Mouse (Mus musculus) megakaryocyte progenitor cell, adult 5-6 weeks (primary cell): ENCODE results near the gene Ctnnd2. TPM values are rescaled to one million over a fixed set of nuclear protein-coding genes. Genes with fewer than 3 reads are reported as not detected.
"Not testable (repeated sequence)": the region's sequence is repeated elsewhere in the genome, so short reads cannot be mapped to it uniquely, and the experiment has no call there.

Experiments used
- ATAC-seq: replicated peaks from 2 replicates; pipeline ENCODE4 v1.8.0; 2016; ENCODE audit warnings: mild to moderate bottlenecking, moderate TSS enrichment, inconsistent platforms; ENCODE audit not compliant: poor library complexity
- total RNA-seq, 2 experiments: library from RNA; stranded (forward) in 1 of 2; stranded (reverse) in 1 of 2; fragments of 157-497, 149-512 nt in 1 of 2; fragments of 200-1000 nt in 1 of 2; gene quantifications; 2 replicates each; pipeline versions ENCODE4 v1.2.3 to v1.2.4; 2015 to 2017

The Ctnnd2 gene
- total RNA-seq (2015) = 0.05 and 0.10 TPM in 2 replicates
- 0.78 TPM in 1 of 2 replicates, not detected in the other for total RNA-seq (2017)

DNA sequence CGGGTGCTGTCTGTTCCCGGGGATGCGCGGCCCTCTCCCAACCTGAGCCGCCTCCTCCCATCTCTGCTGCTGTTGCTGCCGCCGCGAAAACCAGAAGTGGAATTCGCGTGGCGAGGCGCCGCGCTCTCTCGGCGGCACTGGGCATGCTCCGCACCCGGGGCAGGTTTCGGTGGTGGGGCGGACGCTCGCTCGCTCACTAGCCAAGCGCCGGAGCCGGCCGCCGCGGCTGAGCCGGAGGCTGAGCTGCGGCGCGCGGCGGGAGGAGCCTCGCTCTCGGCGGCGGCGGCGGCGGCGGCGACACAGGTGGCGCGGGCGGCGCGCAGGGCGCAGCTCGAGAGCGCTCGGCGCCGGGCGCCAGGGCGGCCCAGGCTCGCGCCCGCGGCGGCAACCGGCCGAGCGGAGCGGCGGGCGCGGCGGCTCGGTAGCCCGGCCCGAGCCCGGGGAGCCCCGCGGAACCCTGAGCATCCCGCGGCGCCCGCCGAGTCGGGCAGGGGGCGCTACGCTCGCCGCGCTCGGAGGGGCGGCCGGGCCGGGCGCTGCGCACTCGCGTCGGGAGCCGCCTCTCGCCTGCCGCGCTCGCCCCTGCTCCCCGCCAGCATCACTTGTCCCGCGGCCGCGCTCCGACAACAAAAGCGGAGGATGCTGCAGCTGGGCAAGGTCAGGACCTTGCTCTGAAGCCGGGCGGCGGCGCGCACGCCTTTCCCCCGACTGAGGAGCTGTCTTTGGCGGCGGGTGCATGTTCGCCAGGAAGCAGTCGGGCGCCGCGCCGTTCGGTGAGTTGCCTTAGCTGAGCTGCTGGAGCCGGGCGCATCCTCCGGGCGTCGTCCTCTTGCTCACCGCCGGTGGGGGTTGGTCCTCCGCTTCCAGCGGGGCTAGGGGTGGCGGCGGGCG, at the start of gene Ctnnd2:
Ctnnd2 (plus strand) TSS at position 203 of the 891 bp plus-strand sequence.
- peak; percentile 57 for ATAC-seq

DNA sequence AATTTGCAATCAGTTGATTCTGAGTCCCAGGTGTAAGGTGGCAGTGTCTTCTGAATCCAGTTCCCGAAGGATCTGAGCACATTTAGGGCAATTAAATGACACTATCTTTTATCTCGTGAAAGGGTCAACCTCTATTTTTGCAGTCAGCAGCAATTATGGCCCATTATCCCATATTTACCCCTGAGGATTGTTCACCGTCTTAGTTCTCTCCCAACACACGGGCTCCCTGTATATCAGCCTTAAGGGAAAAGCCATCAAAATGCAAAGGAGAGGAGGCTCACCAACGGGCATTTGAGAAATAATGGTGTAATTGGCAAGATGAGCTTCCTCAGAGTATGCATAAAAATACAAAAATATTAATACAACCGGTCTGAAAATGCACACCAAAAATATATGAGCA, 41.7 kb upstream of the Ctnnd2 start:
- ATAC-seq = no peak

DNA sequence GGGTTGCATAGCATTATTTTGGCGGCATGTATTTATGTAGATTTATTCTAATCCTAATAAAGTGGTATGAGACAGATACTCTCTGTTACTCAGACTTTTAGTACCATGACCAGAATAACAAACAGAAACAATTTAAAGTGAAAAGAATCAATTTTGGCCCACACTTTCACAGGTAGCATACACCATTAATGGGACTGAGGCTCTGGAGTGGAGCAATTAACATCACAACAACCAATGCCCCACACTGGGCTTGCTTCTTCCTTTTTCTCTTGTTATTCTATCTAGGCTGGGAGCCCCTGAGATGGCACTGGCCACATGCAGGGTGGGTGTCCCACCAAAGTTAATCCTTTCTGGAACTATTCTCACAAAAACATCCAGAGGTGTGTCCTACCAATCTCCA, 32.8 kb upstream of the Ctnnd2 start:
- ATAC-seq = not testable (repeated sequence)

DNA sequence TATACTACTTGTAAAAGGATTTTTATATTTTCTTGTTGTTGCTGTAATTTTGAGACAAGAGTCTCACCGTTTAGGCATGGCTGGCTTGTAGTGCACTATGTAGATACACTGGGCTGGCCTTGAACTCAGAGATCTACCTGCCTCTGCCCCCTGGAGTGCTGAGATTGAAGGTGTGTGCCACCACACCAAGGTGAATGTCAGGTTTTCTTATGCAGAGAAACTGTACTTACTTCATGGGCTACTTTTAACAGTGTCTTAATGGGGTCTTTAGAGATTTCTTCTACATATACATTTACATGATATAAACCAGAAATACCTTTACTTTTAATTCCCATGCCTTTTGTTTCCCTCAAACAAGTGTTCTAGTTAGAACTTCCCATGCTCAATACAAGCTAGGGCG, 27.0 kb upstream of the Ctnnd2 start:
- no peak for ATAC-seq

DNA sequence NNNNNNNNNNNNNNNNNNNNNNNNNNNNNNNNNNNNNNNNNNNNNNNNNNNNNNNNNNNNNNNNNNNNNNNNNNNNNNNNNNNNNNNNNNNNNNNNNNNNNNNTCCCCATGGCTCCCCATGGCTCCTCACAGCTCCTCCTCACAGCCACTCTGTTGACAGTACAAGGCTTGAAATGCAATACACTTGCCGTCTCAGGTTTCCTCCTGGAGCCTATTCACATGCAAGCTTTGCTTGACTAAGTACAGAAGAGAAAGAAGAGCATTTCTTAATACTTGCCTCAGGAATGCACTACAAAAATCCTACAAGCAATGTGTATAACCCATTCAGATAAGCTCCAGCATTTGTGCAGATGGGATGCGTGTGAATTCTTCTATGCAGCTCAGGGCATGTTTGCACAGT, 20.2 kb upstream of the Ctnnd2 start:
- no peak for ATAC-seq

DNA sequence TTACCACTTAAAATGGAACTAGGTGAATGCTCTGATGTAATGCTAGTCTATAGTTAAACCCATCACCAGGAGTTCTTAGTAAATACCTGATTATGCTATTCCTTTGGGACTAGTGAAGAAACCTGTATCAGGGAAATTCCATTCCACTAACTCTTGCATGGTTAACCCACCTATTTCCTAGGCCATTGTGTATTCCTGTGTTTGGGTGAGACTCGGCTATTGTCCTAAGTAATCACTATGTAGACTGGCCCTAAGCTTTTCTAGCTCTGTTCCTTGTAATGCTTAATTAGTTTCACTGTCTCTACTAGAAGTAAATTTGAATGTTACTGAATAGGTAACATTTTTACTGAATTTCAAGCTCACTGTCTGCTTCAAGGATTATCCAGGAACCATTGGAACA, 14.4 kb upstream of the Ctnnd2 start:
- ATAC-seq = no peak

DNA sequence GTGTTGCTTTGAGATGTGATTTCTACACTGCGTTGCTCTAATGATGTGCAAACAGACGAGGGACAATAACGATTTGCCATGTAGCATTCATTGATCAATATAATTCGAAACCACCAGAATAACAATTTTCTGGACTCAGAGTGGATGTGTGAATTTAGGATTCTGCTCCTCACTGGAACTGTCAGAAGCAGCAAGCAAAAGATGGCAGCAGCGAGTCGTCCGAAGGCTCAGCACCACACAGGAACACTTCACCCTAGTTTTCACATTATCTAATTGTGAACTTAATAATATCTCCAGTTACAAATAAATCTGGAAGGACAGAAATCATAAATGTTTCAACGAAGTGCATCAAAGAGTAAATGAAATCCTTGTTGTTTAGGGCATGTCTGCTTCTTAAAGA, 2.4 kb upstream of the Ctnnd2 start:
- ATAC-seq = no peak

DNA sequence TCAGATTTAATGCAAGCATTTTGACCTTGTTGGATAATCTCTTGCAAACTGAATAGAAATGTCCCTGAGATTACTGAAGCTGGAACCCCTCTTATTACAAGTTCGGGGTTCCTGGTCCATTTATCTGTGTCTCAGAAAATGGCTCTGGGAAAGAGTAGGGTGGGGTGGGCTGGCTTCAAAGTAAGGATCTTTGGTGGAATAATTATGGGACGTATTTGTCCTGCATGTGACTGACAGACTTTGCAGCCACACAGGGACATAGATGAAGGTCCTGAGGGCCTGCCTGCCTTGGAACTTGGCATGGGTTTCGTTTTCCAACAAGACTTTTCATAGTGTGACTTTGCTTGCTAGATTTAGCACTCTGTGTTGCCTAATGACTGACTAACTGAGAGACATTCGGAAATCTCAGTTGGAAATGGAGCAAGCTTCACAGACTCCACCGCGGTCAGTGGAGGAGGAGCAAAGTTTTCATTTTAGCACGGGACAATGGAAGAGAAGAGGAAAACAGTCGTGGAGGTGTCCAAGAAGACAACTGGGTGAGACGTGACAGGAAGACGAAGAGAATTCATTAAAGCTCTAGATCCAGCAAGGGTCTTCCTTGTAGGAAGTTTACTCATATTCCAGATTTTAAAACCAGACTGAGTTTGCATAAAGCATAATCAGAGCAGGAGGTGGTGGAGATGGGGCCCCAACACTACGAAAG, 749 bp upstream of the Ctnnd2 start:
- no peak for ATAC-seq

DNA sequence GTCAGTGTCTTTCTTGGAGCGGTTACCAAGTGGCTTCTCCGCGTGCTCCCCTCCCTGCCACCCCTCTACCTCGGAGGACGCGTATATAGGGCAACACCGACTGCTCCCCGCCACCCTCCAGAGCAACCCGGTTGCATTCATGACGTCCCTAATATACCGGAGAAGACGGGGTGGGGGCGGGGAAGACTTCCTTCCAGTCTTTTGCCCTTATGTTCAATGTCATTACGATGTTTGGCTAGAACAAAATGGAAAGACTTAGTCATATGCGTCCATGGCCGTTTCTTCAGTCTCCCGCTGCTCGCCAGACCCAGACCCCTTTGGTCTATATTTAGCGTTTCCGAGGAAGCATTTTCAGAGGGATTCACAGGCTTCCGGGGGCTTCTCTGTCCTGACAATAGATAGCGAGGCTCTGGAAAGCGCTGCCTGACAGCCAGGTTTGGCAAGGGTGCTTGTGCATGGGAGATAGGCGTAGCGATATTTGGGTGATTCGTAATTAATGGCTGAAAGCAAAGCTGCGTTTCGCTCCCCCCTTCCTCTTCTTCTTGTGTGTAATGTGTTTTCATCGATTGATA, 1.1 kb downstream of the Ctnnd2 start:
- ATAC-seq = no peak

DNA sequence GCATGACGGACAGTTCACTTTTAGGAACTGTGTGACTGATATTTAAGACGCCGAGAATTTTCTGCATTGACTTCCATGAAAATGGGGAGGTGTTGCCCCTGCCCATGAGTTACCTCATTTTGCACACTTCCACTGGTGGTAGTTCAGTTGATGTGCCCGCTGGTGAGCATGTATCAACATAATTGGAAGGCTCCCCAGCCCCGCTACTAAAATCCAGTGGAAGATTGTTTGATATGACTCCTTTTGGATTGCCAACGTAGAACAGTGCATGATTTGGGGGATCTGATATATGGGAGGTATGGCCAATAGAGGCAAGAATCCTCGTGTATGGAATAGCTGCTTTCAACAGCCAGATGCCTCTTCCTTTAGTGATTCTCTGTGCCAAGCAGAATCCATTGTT, 1.9 kb downstream of the Ctnnd2 start:
- ATAC-seq = no peak

DNA sequence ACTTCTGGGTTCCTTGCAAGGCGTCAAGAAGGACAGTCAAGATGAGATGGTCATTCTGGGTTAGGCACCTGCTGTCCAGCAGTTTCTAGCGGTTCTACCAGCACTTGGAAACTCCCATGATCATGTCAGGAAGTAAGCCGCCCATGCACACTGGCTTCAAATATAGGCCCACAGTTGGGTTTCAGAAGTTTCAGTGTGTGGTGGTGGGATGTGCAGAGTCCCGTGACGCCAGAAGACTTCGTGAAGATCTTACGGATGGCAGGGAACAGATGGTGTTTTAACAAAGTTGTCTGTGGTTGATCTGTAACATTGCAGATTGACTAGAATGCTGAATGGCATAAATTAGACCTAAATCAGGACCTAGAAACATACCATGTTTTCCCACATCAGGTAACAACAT, 11.6 kb downstream of the Ctnnd2 start:
- ATAC-seq = no peak

DNA sequence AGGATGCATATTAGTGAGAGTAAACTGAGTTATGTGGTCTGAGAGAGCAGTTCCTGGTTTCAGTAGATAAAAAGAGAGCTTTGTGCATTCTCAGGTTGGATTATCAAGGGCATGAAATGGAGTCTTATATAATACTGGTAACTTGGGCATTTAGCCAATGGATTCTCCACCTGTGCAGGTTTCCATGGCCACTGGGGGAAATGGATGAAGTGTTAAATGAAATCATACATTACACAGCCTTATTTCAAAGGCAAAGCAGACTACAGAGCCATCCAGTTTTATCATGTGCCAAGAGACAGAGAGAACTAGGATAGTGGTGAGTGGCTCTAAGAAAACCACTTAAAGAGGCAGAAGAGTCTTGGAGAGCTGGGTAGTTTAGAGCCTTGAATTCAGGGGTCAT, 18.5 kb downstream of the Ctnnd2 start:
- no peak for ATAC-seq

DNA sequence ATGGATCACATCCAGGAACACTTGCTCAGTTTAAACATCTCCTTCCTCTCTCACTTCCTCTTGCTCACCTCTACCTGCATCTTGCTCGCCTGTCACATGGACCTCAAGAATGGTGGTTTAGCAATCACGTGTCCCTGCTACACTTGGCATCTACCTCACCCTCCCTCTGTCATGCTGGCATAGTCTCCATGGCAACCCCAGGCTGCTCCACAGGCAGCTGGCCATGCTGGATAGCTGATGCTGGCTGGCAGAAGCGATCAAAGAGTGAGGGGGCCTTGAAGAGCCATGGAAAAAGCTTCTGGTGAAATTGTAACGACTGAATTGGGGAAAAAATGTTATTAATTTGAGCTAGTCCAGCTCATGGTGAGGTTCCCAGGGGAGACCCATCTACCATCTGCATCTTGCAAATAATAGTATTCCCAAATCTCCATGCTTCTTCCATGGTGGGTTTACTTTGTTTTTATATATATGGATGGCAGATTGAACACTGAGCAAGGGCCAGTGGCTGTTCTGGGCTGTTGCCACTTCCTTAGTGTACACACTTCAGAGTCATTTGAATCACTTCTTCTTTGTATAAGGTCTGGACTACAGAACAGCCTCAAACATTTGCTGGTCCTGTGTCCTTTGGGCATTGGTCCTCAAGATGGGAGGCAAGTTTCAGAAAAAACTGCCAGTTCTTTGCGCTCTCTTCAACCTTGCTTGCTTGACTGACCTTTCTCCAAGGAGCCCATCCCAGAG, 19.7 kb downstream of the Ctnnd2 start:
- ATAC-seq = no peak

DNA sequence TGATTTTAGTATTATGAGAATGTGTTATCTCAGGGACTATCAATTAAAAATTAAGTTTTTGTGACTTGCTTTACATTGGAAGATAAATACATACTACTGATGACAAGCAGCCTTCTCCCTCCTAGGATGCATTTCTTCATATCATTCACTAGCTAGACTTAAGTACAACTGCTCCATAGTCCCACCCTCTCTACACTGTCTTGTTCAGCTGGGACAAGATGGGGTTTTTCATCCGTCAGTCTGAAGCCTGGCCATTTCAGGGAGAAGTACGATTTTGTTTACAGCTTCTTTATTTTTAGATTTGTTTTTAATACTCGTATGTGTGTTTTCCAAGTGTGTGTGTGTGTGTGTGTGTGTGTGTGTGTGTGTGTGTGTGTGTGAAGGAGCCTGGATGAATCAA, 26.0 kb downstream of the Ctnnd2 start:
- no peak for ATAC-seq

DNA sequence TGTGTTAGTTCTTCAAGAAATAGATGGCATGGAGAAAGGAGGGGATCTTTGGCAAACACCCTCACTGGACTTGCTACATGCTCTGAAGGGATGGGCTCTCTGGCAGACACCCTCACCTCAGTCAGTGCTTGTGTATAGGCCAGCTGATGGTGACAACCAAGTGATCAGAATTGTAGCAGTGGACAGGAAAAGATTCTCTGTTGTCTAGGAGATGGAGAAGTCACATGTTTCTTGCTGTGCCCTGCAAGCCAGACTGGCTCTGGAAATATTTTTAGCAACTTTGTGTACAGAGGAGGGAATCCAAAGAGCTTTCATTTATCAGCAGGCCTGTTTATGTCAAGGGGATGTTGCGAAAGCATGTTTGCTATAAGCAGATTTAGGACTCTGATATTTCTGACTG, 27.4 kb downstream of the Ctnnd2 start:
- no peak for ATAC-seq

DNA sequence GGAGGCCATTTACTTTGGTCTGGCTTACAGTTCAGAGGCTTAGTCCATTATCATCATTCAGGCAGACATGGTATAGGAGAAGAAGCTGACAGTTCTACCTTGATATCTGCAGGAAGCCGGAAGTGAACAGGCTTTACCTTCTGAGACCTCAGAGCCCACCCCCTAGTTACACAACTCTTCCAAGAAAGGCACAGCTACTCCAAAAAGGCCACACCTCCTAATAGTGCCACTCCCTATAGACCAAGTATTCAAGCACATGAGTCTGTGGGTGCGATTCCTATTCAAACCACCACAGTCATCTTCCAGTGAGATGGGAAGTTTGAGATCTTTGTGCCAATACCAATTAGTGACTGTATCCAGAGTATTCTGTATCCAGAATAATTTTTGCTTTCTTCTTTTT, 28.8 kb downstream of the Ctnnd2 start:
- no peak for ATAC-seq

DNA sequence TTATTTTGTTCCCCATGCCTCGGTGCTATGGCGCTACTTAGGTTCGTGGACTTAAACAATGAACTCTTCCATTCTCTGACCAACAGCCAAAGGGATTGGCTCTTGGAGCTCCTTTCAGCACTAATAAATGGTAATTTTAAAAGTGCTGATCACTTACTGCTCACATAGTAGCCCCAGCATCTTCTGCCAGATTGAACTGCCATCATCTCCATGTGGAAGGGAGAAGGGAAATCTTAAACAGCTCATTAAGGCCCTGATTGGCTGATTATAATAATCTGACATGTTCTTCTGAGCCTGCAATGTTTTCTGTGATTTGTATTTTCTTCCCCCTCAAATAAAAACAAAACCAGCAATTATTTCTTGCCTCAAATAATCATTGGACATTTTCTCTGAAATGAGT, 29.2 kb downstream of the Ctnnd2 start:
- no peak for ATAC-seq

DNA sequence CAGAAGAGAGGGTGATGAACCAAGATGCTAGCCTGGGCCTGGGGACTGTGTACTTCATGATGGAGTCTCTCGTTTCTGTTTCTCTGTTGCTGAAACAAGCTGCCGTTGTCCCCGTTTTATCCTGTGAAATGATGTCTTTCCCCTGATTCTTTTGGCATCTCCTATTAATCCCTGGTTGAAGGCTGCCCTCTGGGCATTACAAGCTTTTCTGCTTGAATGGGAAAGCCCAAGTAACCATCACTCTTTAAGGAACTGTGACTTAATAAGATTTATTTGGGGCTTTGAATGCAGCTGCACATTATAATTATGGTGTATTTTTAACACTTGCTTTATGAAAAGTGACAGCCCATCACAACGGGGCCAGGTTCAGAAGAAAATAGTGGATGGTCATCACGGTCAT, 40.4 kb downstream of the Ctnnd2 start:
- no peak for ATAC-seq

DNA sequence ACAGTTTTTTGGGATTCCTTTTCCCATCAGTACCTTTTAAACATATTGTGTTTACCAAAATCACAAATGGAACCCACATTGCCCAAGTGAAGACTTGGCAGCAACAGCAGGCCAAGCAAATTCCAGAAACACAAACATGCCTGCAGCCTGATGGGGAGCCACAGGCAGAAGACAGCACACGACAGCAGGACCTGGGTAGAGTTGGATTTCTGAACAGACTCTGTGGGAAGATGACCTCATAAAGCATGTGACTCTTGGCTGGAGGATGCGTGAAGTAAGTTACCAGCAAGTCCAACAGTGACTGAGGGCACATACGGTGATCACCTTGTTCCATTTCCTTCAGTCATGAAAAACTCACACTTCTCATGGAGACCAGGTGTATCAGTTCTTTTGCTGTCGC, 43.5 kb downstream of the Ctnnd2 start:
- ATAC-seq = no peak

DNA sequence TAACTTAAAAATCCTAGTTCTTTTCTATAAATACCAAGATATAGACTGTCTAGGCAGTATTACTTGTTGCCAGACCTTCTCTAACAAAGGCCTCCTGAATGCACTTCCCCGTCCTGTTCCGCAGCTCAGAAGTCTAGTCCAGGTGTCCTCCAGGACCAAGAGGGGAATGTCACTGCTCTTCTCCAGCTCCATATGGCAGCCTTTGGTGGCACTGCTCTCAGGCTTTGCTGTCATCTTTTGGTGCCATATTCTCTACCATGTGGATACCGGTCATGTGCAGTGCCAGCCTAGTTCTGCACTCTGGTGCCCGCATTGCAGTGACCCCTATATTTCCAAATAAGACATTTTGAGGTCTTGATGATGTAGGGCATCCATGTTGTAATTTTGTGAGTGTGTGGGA, 56.7 kb downstream of the Ctnnd2 start:
- ATAC-seq = no peak
